Mouse (Mus musculus): ENCODE results near the gene Mxi1.

DNA sequence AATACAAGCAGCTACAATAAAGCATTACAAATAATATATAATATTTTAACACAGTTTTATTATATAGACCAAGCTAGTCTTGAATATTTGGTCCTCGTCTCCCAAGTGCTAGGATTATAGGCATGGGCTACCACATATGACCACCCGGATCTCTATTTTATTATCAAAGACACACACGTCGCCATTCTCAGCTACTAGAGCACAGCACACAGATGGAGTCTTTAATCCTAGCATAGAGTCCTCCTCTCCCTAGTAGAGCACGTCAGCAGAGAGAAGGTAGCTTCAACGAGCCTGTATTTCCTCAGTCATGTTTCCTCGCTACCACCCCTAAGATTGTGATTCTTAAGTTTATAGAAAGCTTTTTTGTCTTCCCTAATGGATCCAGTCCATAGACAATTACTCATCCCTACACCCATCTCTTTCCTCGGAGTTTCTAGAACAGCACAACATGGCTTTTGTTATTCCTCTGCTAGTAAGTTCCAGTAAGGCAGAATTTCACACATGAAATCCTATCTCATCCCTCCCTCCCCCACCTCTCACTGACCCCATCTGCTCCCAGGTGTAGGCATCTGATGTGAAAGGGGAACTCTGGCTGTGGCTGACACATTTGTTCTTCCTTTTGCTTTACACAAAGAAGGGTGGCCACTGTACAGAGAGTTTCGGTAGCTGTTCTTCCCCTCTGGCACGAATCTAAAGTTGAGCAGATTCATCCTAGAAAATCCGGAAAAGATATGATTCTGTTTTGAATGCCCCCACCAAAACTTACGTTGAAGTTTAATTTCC lies 87.3 kb downstream of the Mxi1 start:
- TF ChIP-seq CTCF (IDR thresholded peaks at IDR 0.05; ENCODE audit: borderline replicate concordance, insufficient read depth, low read length) (no peak), POLR2A (IDR thresholded peaks at IDR 0.05; ENCODE audit: low read depth, low read length) (no peak)
